Mouse (Mus musculus) T-cell, adult 2 months (primary cell): ENCODE results near the gene Fbxo21.

ENCODE experiments used
- DNase-seq: peaks from one replicate; pipeline ENCODE4 v3.0.0; 2022; ENCODE audit warnings: low spot score

The Fbxo21 gene

GRCm38 (mm10) chr5:117980921-117981320 lies 4.4 kb downstream of the Fbxo21 start:
- DNase-seq: no peak

DNA sequence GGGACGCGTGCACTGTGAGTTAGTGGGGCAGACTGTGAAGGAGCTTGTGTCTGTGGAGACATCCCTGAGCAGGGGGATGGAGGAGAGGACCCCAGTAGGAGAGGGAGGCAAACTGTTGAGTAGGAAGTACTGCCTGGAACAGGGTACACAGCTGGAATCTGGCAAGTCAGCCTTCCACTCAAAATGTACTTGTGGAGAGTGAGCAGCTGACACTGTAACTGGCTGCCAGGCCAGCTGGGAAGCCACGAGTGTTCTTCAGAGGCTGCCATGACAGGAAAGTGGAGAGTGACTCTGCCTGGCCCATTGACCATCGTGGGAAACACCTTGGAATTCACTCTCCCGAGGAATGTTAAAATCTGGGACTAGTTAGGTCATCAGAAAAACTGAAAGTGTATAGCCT lies 5.4 kb downstream of the Fbxo21 start:
- DNase-seq: no peak

GRCm38 (mm10) chr5:117986327-117986726 lies 9.8 kb downstream of the Fbxo21 start:
- DNase-seq: no peak

DNA sequence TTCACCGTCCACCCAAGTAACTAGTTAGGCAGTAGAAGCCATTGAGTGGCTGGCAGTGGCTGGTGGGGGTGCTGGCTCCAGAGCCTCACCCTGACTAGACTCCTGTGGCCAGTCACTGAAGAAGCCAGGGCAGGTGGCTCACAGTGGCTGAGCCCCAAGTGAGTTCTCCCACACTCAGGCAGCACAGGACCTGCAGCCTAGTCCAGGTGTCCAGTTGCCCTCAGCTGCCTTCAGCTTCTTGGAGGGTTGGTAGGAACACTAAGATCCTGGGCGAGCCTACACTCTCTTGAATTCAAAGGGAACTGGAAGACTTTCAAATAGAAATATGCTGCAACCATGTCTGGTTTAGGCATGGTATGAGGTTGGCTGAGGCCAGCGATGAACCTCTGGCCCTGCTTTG lies 11.4 kb downstream of the Fbxo21 start:
- DNase-seq: no peak

DNA sequence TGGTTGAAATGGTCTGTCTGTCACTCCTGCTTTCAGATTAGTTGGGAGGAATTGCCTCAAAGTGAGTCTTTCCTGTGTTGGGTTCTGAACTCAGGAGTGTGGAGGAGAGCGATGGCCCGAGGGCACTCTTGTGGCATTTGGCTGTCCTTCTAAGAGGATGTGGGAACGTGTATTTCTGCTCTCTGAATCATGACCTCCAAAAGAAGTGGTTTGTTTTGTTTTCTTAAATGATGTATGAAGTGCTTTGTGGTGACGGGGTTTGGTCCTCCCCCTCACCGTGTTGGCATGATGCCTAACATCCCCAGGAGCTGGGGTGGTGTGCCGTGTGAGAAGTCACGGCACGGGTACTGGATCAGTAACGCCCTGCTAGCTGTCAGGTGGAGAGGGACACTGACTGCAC lies 11.8 kb downstream of the Fbxo21 start:
- no peak for DNase-seq

DNA sequence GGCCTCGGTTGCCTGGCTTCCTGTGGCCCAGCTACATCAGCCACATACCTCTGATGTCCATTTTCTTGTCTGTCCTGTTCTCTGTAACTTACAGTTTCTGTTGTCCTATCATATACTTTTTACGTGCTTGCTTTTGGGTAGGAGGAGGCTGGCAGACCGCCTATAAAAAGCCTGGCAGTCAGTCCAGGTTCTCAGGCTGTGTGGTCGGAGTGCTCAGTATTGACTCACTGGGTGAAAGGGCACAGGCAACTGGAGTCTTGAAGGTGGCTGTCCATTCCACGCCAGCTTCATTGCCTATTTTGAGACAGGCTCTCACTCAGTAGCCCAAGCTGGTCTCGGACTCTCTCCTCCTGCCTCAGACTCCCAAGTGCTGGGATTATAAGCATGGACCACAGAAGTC lies 13.2 kb downstream of the Fbxo21 start:
- no peak for DNase-seq

DNA sequence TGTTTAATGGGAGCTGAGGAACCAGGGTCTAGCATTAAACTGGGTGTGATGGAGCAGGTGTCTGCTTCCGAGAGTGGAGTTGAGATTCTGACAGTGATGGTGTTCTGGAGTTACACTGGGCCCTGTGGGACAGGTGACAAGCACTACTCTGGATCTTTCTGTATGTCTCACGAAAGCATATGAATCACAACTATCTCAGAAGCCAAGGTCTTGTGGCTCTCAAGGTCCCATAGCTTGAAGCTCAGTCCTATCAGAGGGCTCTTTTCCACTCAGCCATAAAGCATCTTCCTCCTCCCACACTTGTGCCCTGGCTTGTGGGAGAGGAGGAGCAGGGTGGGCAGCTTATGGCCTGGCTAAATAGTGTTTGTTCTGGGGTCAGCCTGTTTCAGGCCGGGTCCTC lies 14.4 kb downstream of the Fbxo21 start:
- DNase-seq: no peak

DNA sequence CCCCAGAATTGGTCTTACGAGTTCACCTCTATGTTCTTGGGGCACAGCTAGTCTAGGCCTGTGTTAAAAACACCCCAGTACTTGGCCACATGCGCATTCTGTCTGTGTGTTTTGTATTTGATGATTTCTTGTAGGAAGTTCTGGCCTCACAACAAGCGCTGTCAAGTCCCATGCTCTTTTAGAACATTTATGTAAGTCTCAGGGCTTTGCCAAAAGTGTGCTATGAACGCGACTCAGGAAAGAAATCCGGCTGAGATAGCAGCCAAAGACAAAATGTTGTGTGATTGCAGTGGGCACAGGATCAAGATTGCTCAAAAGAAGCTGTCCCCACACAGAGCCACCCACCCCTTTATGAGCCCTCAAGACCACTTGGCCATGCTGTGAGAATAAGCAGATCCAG lies 17.0 kb downstream of the Fbxo21 start:
- no peak for DNase-seq

GRCm38 (mm10) chr5:117995372-117995901 lies 18.9 kb downstream of the Fbxo21 start:
- DNase-seq: no peak

GRCm38 (mm10) chr5:117995911-117996310 lies 19.4 kb downstream of the Fbxo21 start:
- no peak for DNase-seq

- no peak for DNase-seq
Observed at GRCm38 (mm10) chr5:117996581-117996980, 20.1 kb downstream of the Fbxo21 start.

DNA sequence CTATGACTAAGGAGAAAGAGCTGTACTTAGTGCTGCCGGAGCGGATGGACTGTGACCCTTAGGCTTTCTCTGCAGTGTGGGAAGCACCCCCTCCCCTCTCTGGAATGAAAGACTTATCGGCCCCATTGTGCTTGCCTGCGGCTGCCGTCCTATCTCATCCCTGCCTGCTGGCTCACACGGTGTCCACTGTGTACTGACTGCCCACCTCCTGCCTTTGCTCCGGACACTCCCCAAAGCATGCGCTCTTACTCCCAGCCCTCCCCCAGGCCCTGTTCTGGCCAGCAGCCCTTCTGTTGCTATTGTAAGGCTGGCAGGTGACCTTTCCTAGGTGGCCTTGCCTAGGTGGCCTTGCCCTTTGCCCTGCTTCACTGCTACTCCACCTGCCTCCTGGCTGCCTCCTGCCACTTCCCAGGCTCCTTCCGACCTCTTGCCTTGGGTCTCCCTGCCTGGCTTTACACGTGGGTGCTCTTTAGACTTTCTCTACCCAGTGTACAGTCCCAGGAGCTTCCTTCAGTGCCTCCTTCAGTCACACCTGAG lies 21.0 kb downstream of the Fbxo21 start:
- DNase-seq: no peak

GRCm38 (mm10) chr5:117999061-117999460 lies 22.5 kb downstream of the Fbxo21 start:
- no peak for DNase-seq

- no peak for DNase-seq
Observed at GRCm38 (mm10) chr5:117999584-117999983, 23.1 kb downstream of the Fbxo21 start.

DNA sequence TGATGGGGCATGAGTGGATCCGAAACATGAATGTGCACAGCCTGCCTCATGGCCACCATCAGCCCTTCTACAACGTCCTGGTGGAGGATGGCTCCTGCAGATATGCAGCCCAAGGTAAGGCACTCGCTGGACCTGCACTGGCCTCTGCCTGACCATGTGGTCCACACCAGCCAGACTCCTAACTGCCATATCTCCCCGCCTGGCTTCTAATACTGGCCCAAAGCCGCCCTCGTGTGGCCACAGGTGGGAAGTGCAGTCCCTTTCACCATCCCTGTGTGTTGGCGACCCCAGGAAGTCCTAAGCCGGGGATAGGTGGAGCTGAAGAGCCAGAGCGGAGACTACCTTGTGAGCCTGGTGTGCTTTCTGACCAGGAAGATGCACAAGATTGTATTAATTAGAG lies 25.5 kb downstream of the Fbxo21 start:
- peak; percentile 43 for DNase-seq

DNA sequence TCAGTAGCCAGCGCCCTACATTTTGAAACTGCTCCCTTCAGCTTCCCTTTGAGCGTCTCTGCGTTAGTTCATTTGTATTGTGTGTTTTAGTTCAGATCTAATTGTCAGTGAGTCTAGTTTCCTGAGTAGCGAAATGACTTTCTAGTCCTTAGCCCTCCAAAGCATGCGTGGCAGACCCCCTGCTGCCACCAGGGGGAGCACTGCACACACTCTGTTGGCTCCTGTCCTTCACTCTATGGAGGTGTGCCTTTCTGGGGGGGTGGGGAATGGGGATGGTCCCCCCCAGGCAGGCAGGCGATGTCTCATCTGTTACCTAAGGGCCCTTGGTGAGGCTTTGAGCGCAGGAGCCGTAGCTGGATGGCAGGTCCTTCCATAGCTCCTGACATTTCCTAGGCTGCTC lies 28.1 kb downstream of the Fbxo21 start:
- peak; percentile 56 for DNase-seq

- no peak for DNase-seq
Observed at GRCm38 (mm10) chr5:118005728-118006127, 29.2 kb downstream of the Fbxo21 start.

- DNase-seq: no peak
Observed at GRCm38 (mm10) chr5:118008344-118008743, 31.8 kb downstream of the Fbxo21 start.

DNA sequence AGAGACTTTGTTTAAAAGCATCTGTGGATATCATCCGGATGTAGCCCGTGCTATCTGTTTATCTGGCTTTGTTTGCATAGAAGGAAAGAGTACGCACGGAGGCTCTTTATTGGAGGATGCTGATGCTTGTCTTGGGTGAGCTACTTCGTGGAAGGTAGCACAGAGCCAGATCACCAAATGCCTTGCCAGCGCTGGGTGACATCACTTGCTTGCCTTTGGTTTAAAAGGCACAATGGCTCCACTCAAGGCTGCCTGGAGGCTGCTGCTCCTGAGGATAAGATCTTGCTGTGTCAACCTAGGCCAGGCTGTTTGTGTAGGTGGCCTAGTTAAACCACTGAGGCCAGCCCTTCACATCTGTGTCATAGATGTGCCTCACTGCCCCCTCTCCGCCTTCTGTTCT lies 34.3 kb downstream of the Fbxo21 start:
- DNase-seq: no peak

DNA sequence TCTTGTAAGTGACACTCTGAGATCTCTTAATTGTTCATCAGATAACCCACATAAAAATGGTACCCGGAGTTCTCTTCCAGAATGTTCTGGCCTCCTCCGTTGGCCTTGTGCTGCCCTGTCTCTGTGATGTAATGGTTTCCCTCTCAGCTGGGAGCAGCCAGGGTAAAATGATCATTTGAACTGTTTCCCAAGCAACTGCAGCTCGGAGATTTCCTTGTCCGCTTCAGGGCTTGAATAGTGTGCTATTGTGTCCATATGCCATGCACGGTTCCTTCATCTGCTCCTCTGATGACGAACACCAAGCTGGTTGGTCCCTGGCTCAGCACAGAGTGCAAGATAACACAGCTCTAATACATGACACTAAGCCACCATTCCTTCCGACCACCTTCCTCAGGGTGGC lies 35.3 kb downstream of the Fbxo21 start:
- no peak for DNase-seq

- no peak for DNase-seq
Observed at GRCm38 (mm10) chr5:118015028-118015427, 38.5 kb downstream of the Fbxo21 start.

- DNase-seq: no peak
Observed at GRCm38 (mm10) chr5:118015669-118016068, 39.1 kb downstream of the Fbxo21 start.

GRCm38 (mm10) chr5:118017527-118017926 lies 41.0 kb downstream of the Fbxo21 start:
- no peak for DNase-seq

GRCm38 (mm10) chr5:118019905-118020304 lies 43.4 kb downstream of the Fbxo21 start:
- DNase-seq: no peak

GRCm38 (mm10) chr5:118023053-118023452 lies 46.5 kb downstream of the Fbxo21 start:
- DNase-seq: no peak
